Mouse (Mus musculus) forebrain, embryonic 14.5 days (tissue): Measurements from ENCODE around the gene Ica1l. TPM values are rescaled to one million over a fixed set of nuclear protein-coding genes. Genes with fewer than 3 reads are reported as not detected.

Source experiments
- ATAC-seq: fragments of 200-750 bp; cut with Nextera tagmentation; 2 replicates; pipeline ENCODE4 v1.8.0; 2017; ENCODE audit warnings: mild to moderate bottlenecking, moderate library complexity
- DNase-seq: peaks from one replicate; pipeline ENCODE4 v3.0.0-alpha.2; 2015; ENCODE audit warnings: low spot score
- H3K27ac ChIP-seq: fragments of 300-500 bp; sonication (generic); 2 replicates; pipeline ENCODE4 v1.5.1; 2014; ENCODE audit warnings: low read depth, mild to moderate bottlenecking, control low read depth, low read length, moderate library complexity
- H3K27me3 ChIP-seq: fragments of 300-500 bp; sonication (generic); replicated peaks from 2 replicates; pipeline ENCODE4 v1.6.1; 2014; ENCODE audit warnings: low read length, control low read depth, mixed read lengths; ENCODE audit not compliant: control insufficient read depth, insufficient read depth
- H3K36me3 ChIP-seq: fragments of 300-500 bp; sonication (generic); 2 replicates; pipeline ENCODE4 v1.6.1; 2014; ENCODE audit warnings: low read length, control low read depth; ENCODE audit not compliant: control insufficient read depth, insufficient read depth
- H3K4me1 ChIP-seq: fragments of 300-500 bp; sonication (generic); 2 replicates; pipeline ENCODE4 v1.6.1; 2014; ENCODE audit warnings: antibody characterized with exemption, low read length, control low read depth; ENCODE audit not compliant: control insufficient read depth, insufficient read depth
- H3K4me2 ChIP-seq: fragments of 300-500 bp; sonication (generic); 2 replicates; pipeline ENCODE4 v1.6.1; 2014; ENCODE audit warnings: mild to moderate bottlenecking, control low read depth, low read length
- H3K4me3 ChIP-seq: fragments of 300-500 bp; sonication (generic); 2 replicates; pipeline ENCODE4 v1.5.1; 2014; ENCODE audit warnings: low read depth, low read length, control low read depth
- H3K9ac ChIP-seq: fragments of 300-500 bp; sonication (generic); 2 replicates; pipeline ENCODE4 v1.6.1; 2014; ENCODE audit warnings: mild to moderate bottlenecking, low read length, control low read depth, moderate library complexity
- H3K9me3 ChIP-seq: fragments of 300-500 bp; sonication (generic); replicated peaks from 2 replicates; pipeline ENCODE4 v1.6.1; 2016; ENCODE audit warnings: low read length, control low read depth, mixed read lengths; ENCODE audit not compliant: control insufficient read depth
- WGBS: fragments of 180-500 bp; shearing (Covaris S2); extraction: QIAGEN DNeasy Blood & Tissue Kit; methylation state at CpG from one replicate; pipeline ENCODE4 v1.1.7; 2014; 5-methylcytosine and 5-hydroxymethylcytosine counted together
- polyA plus RNA-seq: library from polyadenylated mRNA; unstranded; fragments of >200 nt; fragmentation: Nextera tagmentation; extraction: Ambion mirVana; gene quantifications from 2 replicates; pipeline ENCODE4 v1.2.1, GENCODE M21; 2014

Gene Ica1l
- polyA plus RNA-seq, 1 experiment from 2014 or later, result 21.5 TPM

GRCm38 (mm10) chr1:59997352-59997751 is 45.6 kb downstream of the Ica1l start:
- Histone ChIP-seq H3K4me3 (no peak overlapping the region), H3K4me1 (no peaks in the 10 kb centered on the region), H3K9ac (no peak overlapping the region), H3K4me2 (no peak overlapping the region), H3K9me3 (no peaks in the 10 kb centered on the region), H3K27ac (no peak overlapping the region), H3K36me3 (0 out of 2 replicates have a peak, but pooled peaks cover 2% of the 10 kb centered on the region), H3K27me3 (no peaks in the 10 kb centered on the region)
- WGBS, result 81% methylated on average over 5 of the region's 5 CpGs
- DNase-seq (no peak), ATAC-seq (no peak)

GRCm38 (mm10) chr1:59995646-59996045 is 47.3 kb downstream of the Ica1l start:
- Histone ChIP-seq H3K36me3 (peaks cover 9% of the 10 kb centered on the region), H3K4me1 (no peaks in the 10 kb centered on the region), H3K9me3 (no peaks in the 10 kb centered on the region), H3K27me3 (no peaks in the 10 kb centered on the region), H3K27ac (no peak overlapping the region), H3K4me3 (no peak overlapping the region), H3K4me2 (no peak overlapping the region), H3K9ac (no peak overlapping the region)
- ATAC-seq (no peak), DNase-seq (no peak)
- WGBS, result 50% methylated on average over 3 of the region's 3 CpGs

- Histone ChIP-seq H3K27ac (no peak overlapping the region), H3K27me3 (no peaks in the 10 kb centered on the region), H3K4me2 (no peak overlapping the region), H3K36me3 (peaks cover 16% of the 10 kb centered on the region), H3K4me1 (no peaks in the 10 kb centered on the region), H3K9me3 (no peaks in the 10 kb centered on the region), H3K9ac (no peak overlapping the region), H3K4me3 (no peak overlapping the region)
- ATAC-seq (no peak), DNase-seq (peak; percentile 22)
- WGBS, result 88% methylated on average over 3 of the region's 3 CpGs
Observed at GRCm38 (mm10) chr1:59987399-59988040, 55.5 kb downstream of the Ica1l start.

GRCm38 (mm10) chr1:59986626-59987025 is 56.4 kb downstream of the Ica1l start:
- no peak overlapping the region for H3K4me2 ChIP-seq
- DNase-seq (no peak), ATAC-seq (no peak)
- no peaks in the 10 kb centered on the region for H3K27me3 ChIP-seq
- no peak overlapping the region for H3K4me3 ChIP-seq
- H3K9ac ChIP-seq, result no peak overlapping the region
- no peaks in the 10 kb centered on the region for H3K4me1 ChIP-seq
- no peak overlapping the region for H3K27ac ChIP-seq
- no peaks in the 10 kb centered on the region for H3K9me3 ChIP-seq
- peaks cover 20% of the 10 kb centered on the region for H3K36me3 ChIP-seq

- peaks cover 30% of the 10 kb centered on the region for H3K36me3 ChIP-seq
- no peak overlapping the region for H3K9ac ChIP-seq
Observed at GRCm38 (mm10) chr1:59967291-59967690, 75.7 kb downstream of the Ica1l start.

DNA sequence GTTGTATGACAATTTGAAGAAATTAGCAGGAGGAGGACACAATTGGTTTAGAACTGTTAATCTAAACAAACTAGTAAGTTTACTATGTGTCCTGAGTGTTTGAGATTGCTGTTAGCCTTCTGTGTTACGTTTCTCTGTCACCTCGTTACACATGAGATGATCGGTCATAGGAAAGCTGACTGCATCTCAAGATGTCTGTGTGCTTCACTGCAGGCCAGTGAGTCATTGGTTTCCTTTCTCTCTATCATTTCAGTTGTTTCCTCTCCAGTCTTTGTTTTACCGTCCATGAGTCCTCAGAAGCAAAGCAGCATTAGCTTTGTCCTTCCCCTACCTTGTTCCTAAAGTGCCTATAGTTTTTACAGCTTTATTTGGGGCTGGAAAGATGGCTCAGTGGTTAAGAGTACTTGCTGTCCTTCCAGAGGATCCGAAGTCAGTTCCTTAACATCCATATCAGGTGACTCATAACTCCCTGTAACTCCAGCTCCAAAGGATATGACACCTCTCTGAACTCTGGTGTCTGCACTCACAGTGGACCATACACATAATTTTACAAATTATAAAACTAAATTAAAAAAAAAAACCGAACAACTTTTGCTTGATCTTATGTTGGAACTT is 76.7 kb downstream of the Ica1l start:
- H3K4me1 ChIP-seq, result no peaks in the 10 kb centered on the region
- H3K9me3 ChIP-seq, result no peaks in the 10 kb centered on the region
- no peak overlapping the region for H3K9ac ChIP-seq
- no peak overlapping the region for H3K27ac ChIP-seq
- H3K36me3 ChIP-seq, result peaks cover 30% of the 10 kb centered on the region
- ATAC-seq (no peak), DNase-seq (no peak)
- 86% methylated on average over 6 of the region's 6 CpGs for WGBS
- H3K4me3 ChIP-seq, result no peak overlapping the region
- H3K27me3 ChIP-seq, result no peaks in the 10 kb centered on the region
- H3K4me2 ChIP-seq, result no peak overlapping the region

More at GRCm38 (mm10) chr1:59967291-59967690, 75.7 kb downstream of the Ica1l start:
- Histone ChIP-seq H3K9me3 (no peaks in the 10 kb centered on the region), H3K4me2 (no peak overlapping the region), H3K4me1 (no peaks in the 10 kb centered on the region), H3K27ac (no peak overlapping the region), H3K27me3 (no peaks in the 10 kb centered on the region), H3K4me3 (no peak overlapping the region)
- peak; percentile 31 for DNase-seq
- ATAC-seq, result no peak
- 87% methylated on average over 4 of the region's 4 CpGs for WGBS

DNA sequence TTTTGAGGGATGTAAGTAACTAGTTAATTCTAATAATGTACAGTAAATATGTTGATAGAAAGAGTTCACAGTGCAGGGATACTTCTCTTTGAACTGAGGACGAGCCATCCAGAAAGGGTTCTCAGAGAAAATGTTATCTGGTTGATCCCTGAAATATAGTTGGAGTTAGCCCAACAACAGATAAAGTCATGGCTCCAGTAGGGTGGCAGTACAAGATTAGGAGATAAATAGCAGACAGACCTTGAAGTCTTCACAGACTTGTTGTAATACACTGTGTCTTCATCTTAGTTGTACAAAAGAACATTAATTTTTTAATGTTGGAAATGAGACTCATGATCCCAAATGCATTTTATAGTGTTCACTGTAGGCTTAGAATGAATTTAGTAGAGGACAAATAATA is 83.0 kb downstream of the Ica1l start:
- Histone ChIP-seq H3K36me3 (peaks cover 19% of the 10 kb centered on the region), H3K4me2 (no peak overlapping the region), H3K9ac (no peak overlapping the region), H3K27me3 (no peaks in the 10 kb centered on the region), H3K4me3 (no peak overlapping the region), H3K27ac (no peak overlapping the region), H3K4me1 (no peaks in the 10 kb centered on the region), H3K9me3 (no peaks in the 10 kb centered on the region)
- 89% methylated on average over 1 of the region's 1 CpGs for WGBS
- DNase-seq, result no peak
- no peak for ATAC-seq

GRCm38 (mm10) chr1:59957206-59957605 is 85.8 kb downstream of the Ica1l start:
- H3K4me1 ChIP-seq, result no peaks in the 10 kb centered on the region
- H3K27me3 ChIP-seq, result no peaks in the 10 kb centered on the region
- no peaks in the 10 kb centered on the region for H3K9me3 ChIP-seq
- 77% methylated on average over 3 of the region's 3 CpGs for WGBS
- H3K27ac ChIP-seq, result no peak overlapping the region
- H3K9ac ChIP-seq, result no peak overlapping the region
- H3K4me2 ChIP-seq, result no peak overlapping the region
- DNase-seq (no peak), ATAC-seq (no peak)
- peaks cover 22% of the 10 kb centered on the region for H3K36me3 ChIP-seq
- no peak overlapping the region for H3K4me3 ChIP-seq

DNA sequence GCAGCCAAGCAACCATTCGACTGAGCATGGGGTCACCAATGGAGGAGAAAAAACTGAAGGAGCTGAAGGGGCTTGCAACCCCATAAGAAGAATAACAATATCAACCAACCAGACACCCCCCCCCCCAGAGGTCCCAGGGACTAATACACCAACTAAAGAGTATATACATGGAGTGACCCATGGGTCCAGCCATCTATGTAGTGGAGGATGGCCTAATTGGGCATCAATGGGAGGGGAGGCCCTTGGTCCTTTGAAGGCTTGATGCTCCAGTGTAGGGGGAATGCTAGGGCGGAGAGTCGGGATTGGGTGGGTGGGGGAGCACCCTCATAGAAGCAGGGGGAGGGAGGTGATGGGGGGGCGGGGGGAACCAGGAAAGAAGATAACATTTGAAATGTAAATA is 95.5 kb downstream of the Ica1l start:
- no peak overlapping the region for H3K4me3 ChIP-seq
- peaks cover 22% of the 10 kb centered on the region for H3K36me3 ChIP-seq
- H3K4me2 ChIP-seq, result no peak overlapping the region
- ATAC-seq (no peak), DNase-seq (no peak)
- no peaks in the 10 kb centered on the region for H3K4me1 ChIP-seq
- no peaks in the 10 kb centered on the region for H3K9me3 ChIP-seq
- WGBS, result 98% methylated on average over 4 of the region's 4 CpGs
- no peak overlapping the region for H3K27ac ChIP-seq
- H3K9ac ChIP-seq, result no peak overlapping the region
- no peaks in the 10 kb centered on the region for H3K27me3 ChIP-seq
